In genomic region chr7:124685424-124685823, GRCm38 (mm10) we compare ENCODE assay signal across 11 mouse cellular contexts.
DNase-seq lines count a peak whose midpoint lies in the region; ATAC-seq and TF ChIP-seq lines count a peak whose summit lies in the region.
"Had no signal": no experiment of that assay in that cellular context is flagged by ENCODE, and none has a peak within 500 bp of the region (broad histone marks: within the 10 kb centered on the region; RNA-seq: fewer than 3 reads in every experiment).

No protein-coding gene starts in this region.

- ATAC-seq in frontal cortex, adult (ENCODE audit: low TSS enrichment) = no peak
- ATAC-seq: hindbrain, embryonic 16.5 days had no signal

- peaks cover 13% of the 10 kb centered on the region for H3K4me1 ChIP-seq in cerebellum, adult 2 months (ENCODE audit: control insufficient read depth, insufficient read depth, low read length)
- H3K4me1 ChIP-seq: embryonic facial prominence, embryonic 13.5 days; liver, embryonic 15.5 days had no signal

- TF ChIP-seq POLR2A in cerebellum, adult 2 months (IDR thresholded peaks at IDR 0.05; ENCODE audit: borderline replicate concordance, insufficient read depth, low read length) = no peak

- DNase-seq in frontal cortex, postnatal 36 days (ENCODE audit: low spot score in 2 of 2) = peak; percentile 48 to 54
- DNase-seq in right cerebral cortex, postnatal 14 days = peak; percentile 61
- no peak for DNase-seq in right cerebral cortex, postnatal 36 days (ENCODE audit: low spot score in 2 of 2)
- peak; percentile 84 for DNase-seq in heart, postnatal 4 days
- DNase-seq in urinary bladder, postnatal 4 days (ENCODE audit: low spot score in 2 of 2) = peak; percentile 44 to 72
- no peak for DNase-seq in cerebellum, adult 2 months
- no peak for DNase-seq in embryo, embryonic 10 days (ENCODE audit: low spot score)

- 56% methylated on average over 2 of the region's 2 CpGs for WGBS in cerebellum, adult 2 months

- no peak for TF ChIP-seq CTCF in cerebellum, adult 2 months (IDR thresholded peaks at IDR 0.05; ENCODE audit: borderline replicate concordance, insufficient read depth, low read depth, low read length)

- no peaks in the 10 kb centered on the region for H3K27me3 ChIP-seq in cerebellum, adult 2 months (ENCODE audit: control insufficient read depth, insufficient read depth, low read length)
- H3K27me3 ChIP-seq: embryonic facial prominence, embryonic 13.5 days; liver, embryonic 15.5 days had no signal

- no peak overlapping the region for H3K27ac ChIP-seq in cerebellum, adult 2 months (ENCODE audit: insufficient read depth, low read length)
- H3K27ac ChIP-seq: embryonic facial prominence, embryonic 13.5 days; liver, embryonic 15.5 days had no signal

- no peak overlapping the region for H3K4me3 ChIP-seq in cerebellum, adult 2 months (replicated peaks; ENCODE audit: insufficient read depth, low read depth, low read length)
- H3K4me3 ChIP-seq: embryonic facial prominence, embryonic 13.5 days; liver, embryonic 15.5 days had no signal

Comparison
In these comparisons a context has a peak if more than half of its experiments do, and no peak if none do; other contexts are left out.
1. DNase-seq: peak in frontal cortex, postnatal 36 days (2 of 2), right cerebral cortex, postnatal 14 days (single experiment), heart, postnatal 4 days (single experiment) and urinary bladder, postnatal 4 days (2 of 2); none in right cerebral cortex, postnatal 36 days (0 of 2), cerebellum, adult 2 months (0 of 2) and embryo, embryonic 10 days (single experiment).